15 mouse cellular contexts compared by ENCODE assay signal in genomic region chr13:49317508-49317907, GRCm38 (mm10). TPM values are rescaled to one million over a fixed set of nuclear protein-coding genes. Genes with fewer than 3 reads are reported as not detected.
DNase-seq lines count a peak whose midpoint lies in the region; ATAC-seq and TF ChIP-seq lines count a peak whose summit lies in the region.
"Had no signal": no experiment of that assay in that cellular context is flagged by ENCODE, and none has a peak within 500 bp of the region (broad histone marks: within the 10 kb centered on the region; RNA-seq: fewer than 3 reads in every experiment).

No protein-coding gene starts in this region.

- intact Hi-C loops in left cerebral cortex, adult 2 months (cut with DNase I), result no loop called here
- intact Hi-C loops in left cerebral cortex, postnatal 4 days (cut with DNase I), result no loop called here

- H3K9ac ChIP-seq in forebrain, embryonic 15.5 days (replicated peaks), result no peak overlapping the region
- 0 out of 2 replicates have a peak overlapping the region, but pooled peaks have one; percentile 9 for H3K9ac ChIP-seq in neural tube, embryonic 13.5 days
- H3K9ac ChIP-seq: embryonic facial prominence, embryonic 13.5 days; liver, embryonic 15.5 days had no signal

- H3K27me3 ChIP-seq in forebrain, embryonic 15.5 days, result no peaks in the 10 kb centered on the region
- peaks cover 30% of the 10 kb centered on the region for H3K27me3 ChIP-seq in neural tube, embryonic 13.5 days
- H3K27me3 ChIP-seq: embryonic facial prominence, embryonic 13.5 days had no signal

- peaks cover 16% of the 10 kb centered on the region for H3K4me1 ChIP-seq in embryonic fibroblast, embryonic 13.5 days (ENCODE audit: control insufficient read depth, insufficient read depth, low read length)
- peaks cover 57% of the 10 kb centered on the region for H3K4me1 ChIP-seq in forebrain, embryonic 15.5 days
- peaks cover 59% of the 10 kb centered on the region for H3K4me1 ChIP-seq in neural tube, embryonic 13.5 days (replicated peaks)
- H3K4me1 ChIP-seq: liver, embryonic 15.5 days had no signal

- 0 out of 2 replicates have a peak, but pooled peaks cover 4% of the 10 kb centered on the region for H3K36me3 ChIP-seq in forebrain, embryonic 15.5 days
- no peaks in the 10 kb centered on the region for H3K36me3 ChIP-seq in neural tube, embryonic 13.5 days
- H3K36me3 ChIP-seq: embryonic facial prominence, embryonic 13.5 days; heart, embryonic 10.5 days; liver, embryonic 15.5 days had no signal

- H3K4me3 ChIP-seq in left cerebral cortex, adult 2 months, result no peak overlapping the region
- no peak overlapping the region for H3K4me3 ChIP-seq in embryonic fibroblast, embryonic 13.5 days (ENCODE audit: insufficient read depth, low read length)
- H3K4me3 ChIP-seq in forebrain, embryonic 15.5 days, result no peak overlapping the region
- H3K4me3 ChIP-seq in neural tube, embryonic 13.5 days, result peak overlapping the region; percentile 36; the same call in 1 of the 2 replicates
- H3K4me3 ChIP-seq: embryonic facial prominence, embryonic 13.5 days; heart, embryonic 10.5 days; liver, embryonic 15.5 days had no signal

- DNase-seq in left cerebral cortex, adult 2 months (ENCODE audit: extremely low spot score in 1 of 2, low spot score in 2 of 2), result no peak
- DNase-seq in left cerebral cortex, postnatal 4 days, result no peak
- DNase-seq in gastrocnemius, postnatal 10 days, result no peak
- no peak for DNase-seq in gastrocnemius, adult 8-10 months (ENCODE audit: low spot score in 2 of 2)
- DNase-seq: cerebellum, postnatal 10 days; kidney, adult 9 months; kidney, postnatal 36 days; lung, postnatal 10 days; thymus, postnatal 36 days had no signal

- peak overlapping the region; percentile 54 for H3K4me2 ChIP-seq in forebrain, embryonic 15.5 days (replicated peaks)
- H3K4me2 ChIP-seq in neural tube, embryonic 13.5 days, result peak overlapping the region; percentile 57
- H3K4me2 ChIP-seq: embryonic facial prominence, embryonic 13.5 days; liver, embryonic 15.5 days had no signal

- no peak for TF ChIP-seq POLR2A in embryonic fibroblast, embryonic 13.5 days (IDR thresholded peaks at IDR 0.05; ENCODE audit: low read depth, low read length)

- H3K9me3 ChIP-seq in forebrain, embryonic 15.5 days, result no peaks in the 10 kb centered on the region
- no peaks in the 10 kb centered on the region for H3K9me3 ChIP-seq in neural tube, embryonic 13.5 days
- H3K9me3 ChIP-seq: embryonic facial prominence, embryonic 13.5 days; heart, embryonic 10.5 days; liver, embryonic 15.5 days had no signal

- 65% methylated on average over 6 of the region's 6 CpGs for WGBS in forebrain, embryonic 15.5 days
- WGBS in neural tube, embryonic 13.5 days, result 49% methylated on average over 6 of the region's 6 CpGs

- ATAC-seq in forebrain, embryonic 15.5 days (replicated peaks), result no peak
- ATAC-seq in neural tube, embryonic 13.5 days (ENCODE audit: low read depth), result no peak

- peak overlapping the region; percentile 57 for H3K27ac ChIP-seq in left cerebral cortex, adult 2 months
- H3K27ac ChIP-seq in embryonic fibroblast, embryonic 13.5 days (ENCODE audit: insufficient read depth, low read length), result peak overlapping the region; percentile 78; the same call in 1 of the 2 replicates
- H3K27ac ChIP-seq in forebrain, embryonic 15.5 days (replicated peaks), result peak overlapping the region; percentile 83
- 0 out of 2 replicates have a peak overlapping the region, but pooled peaks have one; percentile 0 for H3K27ac ChIP-seq in neural tube, embryonic 13.5 days (replicated peaks)
- H3K27ac ChIP-seq: heart, embryonic 10.5 days; liver, embryonic 15.5 days had no signal

- TF ChIP-seq CTCF in left cerebral cortex, adult 2 months (IDR thresholded peaks at IDR 0.05), result no peak
- TF ChIP-seq CTCF in embryonic fibroblast, embryonic 13.5 days (IDR thresholded peaks at IDR 0.05; ENCODE audit: borderline replicate concordance, insufficient read depth, low read length), result no peak

RNA-seq across cellular contexts. Expression of gene Fgd3, which starts 2.6 kb away (rescaled TPM):
- total RNA-seq in left cerebral cortex, adult 2 months (2021), result 1 to 10 TPM; 6.7 to 7.1 TPM
- total RNA-seq in left cerebral cortex, postnatal 4 days (2021), result 10 to 100 TPM; 19.8 to 27.2 TPM
- 8.5 and 24.7 TPM in 2 replicates for polyA plus RNA-seq in embryonic fibroblast, embryonic 13.5 days (2011; ENCODE audit: insufficient read length, low read depth, missing spikeins)
- polyA plus RNA-seq in forebrain, embryonic 15.5 days (2015; fragmentation: Nextera tagmentation; extraction: Ambion mirVana), result 3.4 and 3.9 TPM in 2 replicates
- 3.1 and 3.8 TPM in 2 replicates for polyA plus RNA-seq in neural tube, embryonic 13.5 days (2015; fragmentation: Nextera tagmentation; extraction: Ambion mirVana)
- total RNA-seq in gastrocnemius, postnatal 10 days (2021), result 1 to 10 TPM in 1 of 2 experiments, under 1 TPM in 1; 0.66 to 1.9 TPM
- 1 to 10 TPM in 2 of 4 experiments, under 1 TPM in 2; 0.34 to 1.5 (median 0.98) TPM for total RNA-seq in gastrocnemius, adult 8-10 months (2022)

RNA-seq across cellular contexts. Expression of gene Bicd2, which starts 23.9 kb away (rescaled TPM):
- 10 to 100 TPM; 53.9 to 54.6 TPM for total RNA-seq in left cerebral cortex, adult 2 months (2021)
- 10 to 100 TPM; 56.6 to 57.2 TPM for total RNA-seq in left cerebral cortex, postnatal 4 days (2021)
- polyA plus RNA-seq in embryonic fibroblast, embryonic 13.5 days (2011; ENCODE audit: insufficient read length, low read depth, missing spikeins), result 43.1 and 54.4 TPM in 2 replicates
- polyA plus RNA-seq in forebrain, embryonic 15.5 days (2015; fragmentation: Nextera tagmentation; extraction: Ambion mirVana), result 26.4 and 27.1 TPM in 2 replicates
- polyA plus RNA-seq in neural tube, embryonic 13.5 days (2015; fragmentation: Nextera tagmentation; extraction: Ambion mirVana), result 35.4 and 35.9 TPM in 2 replicates
- 10 to 100 TPM; 21.5 to 25.5 TPM for total RNA-seq in gastrocnemius, postnatal 10 days (2021)
- total RNA-seq in gastrocnemius, adult 8-10 months (2022), result 10 to 100 TPM; 21.6 to 26.7 (median 24.6) TPM

Comparison
In these comparisons a context has a peak if more than half of its experiments do, and no peak if none do; other contexts are left out.
1. H3K27ac ChIP-seq: peak in every context shown above with its lines; median percentile 83 in forebrain, embryonic 15.5 days; 78 in embryonic fibroblast, embryonic 13.5 days; 57 in left cerebral cortex, adult 2 months; 0 in neural tube, embryonic 13.5 days.